Mouse (Mus musculus) natural killer cell, adult 2 months (primary cell): ENCODE results near the gene Brd4.

Source experiments
- DNase-seq, 2 experiments: peaks; one replicate each; pipeline ENCODE4 v3.0.0; 2022; ENCODE audit warnings: low spot score in 2 of 2

The Brd4 gene

GRCm38 (mm10) chr17:32280575-32280974, 3.9 kb downstream of the Brd4 start:
- no peak for DNase-seq

GRCm38 (mm10) chr17:32277201-32277600, 7.3 kb downstream of the Brd4 start:
- DNase-seq = no peak

GRCm38 (mm10) chr17:32275568-32275967, 9.0 kb downstream of the Brd4 start:
- DNase-seq = no peak

GRCm38 (mm10) chr17:32269151-32269550, 15.4 kb downstream of the Brd4 start:
- no peak for DNase-seq

DNA sequence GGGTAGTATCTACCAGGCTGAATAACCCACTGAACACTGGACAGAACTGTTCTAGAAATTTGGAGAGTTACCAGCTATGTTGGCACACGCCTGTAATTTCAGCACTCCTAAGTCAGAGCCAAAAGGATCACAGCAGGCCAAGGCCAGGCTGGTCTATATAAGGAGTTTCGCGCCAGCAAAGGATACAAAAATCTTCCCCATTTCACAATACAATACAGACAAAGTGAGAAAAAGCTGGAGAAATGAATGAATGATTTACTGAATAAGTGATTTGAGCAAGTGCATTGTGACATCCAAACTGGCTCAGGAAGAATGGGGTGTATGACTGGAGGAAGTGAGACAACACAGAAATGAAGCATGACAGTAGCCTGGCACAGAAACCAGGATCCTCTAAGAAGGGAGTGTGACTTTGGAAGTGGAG, 16.0 kb downstream of the Brd4 start:
- no peak for DNase-seq

DNA sequence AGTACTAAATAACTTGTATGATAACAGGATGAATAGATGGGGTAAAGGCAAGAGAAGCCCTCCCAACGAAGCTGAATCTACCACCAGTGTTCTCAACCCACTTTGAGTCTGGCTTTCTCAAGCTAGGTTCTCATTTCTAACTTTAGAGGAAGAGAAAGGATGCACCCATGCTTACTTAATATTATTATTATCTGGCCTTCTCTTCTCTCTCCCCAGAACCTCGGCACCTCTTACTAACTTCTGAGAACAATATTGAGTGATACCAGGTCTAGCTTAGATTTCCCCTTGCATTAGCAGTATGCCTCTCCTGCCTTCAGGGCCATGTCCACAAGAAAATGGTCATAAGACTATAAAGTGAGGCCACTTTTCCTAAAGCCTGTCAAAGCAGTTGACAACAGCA, 16.4 kb downstream of the Brd4 start:
- no peak for DNase-seq

GRCm38 (mm10) chr17:32267617-32268016, 16.9 kb downstream of the Brd4 start:
- DNase-seq = no peak

GRCm38 (mm10) chr17:32263672-32264071, 20.9 kb downstream of the Brd4 start:
- no peak for DNase-seq

DNA sequence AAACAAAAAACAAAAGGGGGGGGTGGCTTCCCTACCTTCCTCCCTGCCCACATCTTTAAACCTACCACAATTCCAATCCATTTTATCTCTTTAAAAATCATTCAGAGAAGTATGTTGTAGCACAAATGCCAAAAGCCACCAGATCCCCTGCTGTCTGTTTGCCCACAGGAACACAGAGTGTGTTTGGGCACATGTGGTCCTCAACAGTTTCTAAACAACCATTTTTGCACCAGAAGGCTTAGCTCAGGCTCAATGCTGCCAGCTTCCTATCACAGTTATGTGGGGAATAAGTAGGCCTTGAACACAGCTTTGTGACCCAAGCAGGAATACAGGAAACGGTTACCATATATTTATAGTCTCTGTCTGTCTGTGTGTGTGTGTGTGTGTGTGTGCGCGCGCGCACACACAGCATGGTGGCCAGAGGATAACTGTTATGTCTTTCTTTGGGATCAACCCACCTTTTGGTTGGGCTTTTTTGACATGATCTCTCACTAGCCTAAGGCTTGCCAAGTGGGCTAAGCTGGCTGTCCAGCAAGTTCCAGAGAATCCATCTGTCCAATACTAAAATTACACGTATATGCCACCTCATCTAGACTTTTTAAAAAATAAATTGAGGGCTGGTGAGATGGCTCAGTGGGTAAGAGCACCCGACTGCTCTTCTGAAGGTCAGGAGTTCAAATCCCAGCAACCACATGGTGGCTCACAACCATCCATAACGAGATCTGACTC, 21.5 kb downstream of the Brd4 start:
- no peak for DNase-seq

- DNase-seq = no peak
These were observed 25.7 kb downstream of the Brd4 start for GRCm38 (mm10) chr17:32258869-32259268.

- no peak for DNase-seq
These were observed 26.6 kb downstream of the Brd4 start for GRCm38 (mm10) chr17:32257944-32258343.

GRCm38 (mm10) chr17:32257452-32257851, 27.1 kb downstream of the Brd4 start:
- no peak for DNase-seq

- DNase-seq = no peak
These were observed 27.6 kb downstream of the Brd4 start for GRCm38 (mm10) chr17:32256896-32257295.

DNA sequence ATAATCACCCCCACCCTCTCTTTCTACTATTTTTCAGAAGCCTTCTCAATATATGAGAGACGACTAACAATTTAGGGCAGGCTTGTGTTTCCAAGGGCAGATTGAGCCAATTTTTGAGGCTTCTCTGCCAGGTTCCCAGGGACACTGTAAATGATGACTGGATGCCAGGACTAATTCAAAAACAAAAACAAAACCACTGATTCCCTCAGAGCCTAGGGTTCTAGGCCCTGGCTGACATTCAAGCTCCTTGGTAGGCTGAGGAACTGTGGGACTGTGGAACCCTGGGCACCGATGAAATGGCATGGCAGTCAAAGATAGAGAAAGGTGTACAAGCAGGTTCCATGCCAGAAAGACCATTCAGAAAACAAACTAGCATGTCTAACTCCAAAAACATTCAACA, 31.3 kb downstream of the Brd4 start:
- no peak for DNase-seq

GRCm38 (mm10) chr17:32251827-32252470, 32.6 kb downstream of the Brd4 start:
- DNase-seq = no peak

DNA sequence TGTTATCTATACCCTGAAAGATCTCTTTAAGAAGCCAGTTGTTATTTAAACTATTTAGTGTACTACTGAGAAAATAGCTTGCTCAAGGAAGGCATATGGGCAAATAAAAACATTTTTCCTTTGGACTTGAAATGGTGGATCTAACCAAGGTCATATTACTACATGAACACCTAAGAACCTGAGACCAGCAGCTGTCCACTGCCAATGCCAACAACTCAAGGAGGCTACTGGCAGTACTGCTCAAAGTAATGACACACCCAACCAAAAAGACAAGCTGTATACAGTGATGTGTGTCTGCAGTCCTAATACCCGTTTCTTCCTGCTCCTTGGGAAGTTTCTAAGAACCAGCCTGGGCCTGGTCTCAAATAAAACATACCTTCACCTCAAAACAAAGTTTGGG, 34.5 kb downstream of the Brd4 start:
- no peak for DNase-seq

DNA sequence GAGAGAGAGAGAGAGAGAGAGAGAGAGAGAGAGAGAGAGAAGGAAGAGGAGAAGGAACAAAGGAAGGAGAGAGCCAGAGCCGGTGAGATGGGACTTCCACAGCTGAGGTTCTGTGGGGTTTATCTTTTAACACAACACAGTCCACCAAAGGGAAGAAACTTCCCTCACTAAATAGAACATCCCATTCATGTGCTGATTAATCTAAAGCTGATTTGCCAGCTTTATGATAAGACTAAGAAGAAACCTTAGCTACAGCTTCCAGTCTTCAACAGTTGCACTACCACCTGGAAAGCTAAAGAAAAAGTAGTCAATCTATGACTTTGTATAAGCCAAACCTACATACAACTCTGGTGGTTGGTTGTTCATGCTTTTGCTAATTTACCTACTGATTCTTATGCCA, 36.3 kb downstream of the Brd4 start:
- no peak for DNase-seq

DNA sequence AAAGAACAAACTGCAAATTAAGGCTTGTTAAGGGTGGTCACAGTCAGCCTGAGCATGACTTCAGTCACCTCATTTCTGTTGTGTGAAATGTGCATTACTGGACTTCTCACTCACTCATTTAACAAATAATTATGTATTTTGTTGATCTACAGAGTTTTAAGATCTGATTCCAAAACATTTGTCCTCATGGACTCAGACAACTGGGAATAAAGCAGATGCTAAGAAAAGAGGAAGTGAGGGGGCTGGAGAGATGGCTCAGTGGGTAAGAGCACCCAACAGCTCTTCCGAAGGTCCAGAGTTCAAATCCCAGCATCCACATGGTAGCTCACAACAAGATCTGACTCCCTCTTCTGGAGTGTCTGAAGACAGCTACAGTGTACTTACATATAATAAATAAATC, 36.9 kb downstream of the Brd4 start:
- DNase-seq = no peak

- DNase-seq = no peak
These were observed 38.4 kb downstream of the Brd4 start for GRCm38 (mm10) chr17:32246117-32246516.

- DNase-seq = peak; percentile 17 to 20
These were observed 43.5 kb downstream of the Brd4 start for GRCm38 (mm10) chr17:32240881-32241531.

DNA sequence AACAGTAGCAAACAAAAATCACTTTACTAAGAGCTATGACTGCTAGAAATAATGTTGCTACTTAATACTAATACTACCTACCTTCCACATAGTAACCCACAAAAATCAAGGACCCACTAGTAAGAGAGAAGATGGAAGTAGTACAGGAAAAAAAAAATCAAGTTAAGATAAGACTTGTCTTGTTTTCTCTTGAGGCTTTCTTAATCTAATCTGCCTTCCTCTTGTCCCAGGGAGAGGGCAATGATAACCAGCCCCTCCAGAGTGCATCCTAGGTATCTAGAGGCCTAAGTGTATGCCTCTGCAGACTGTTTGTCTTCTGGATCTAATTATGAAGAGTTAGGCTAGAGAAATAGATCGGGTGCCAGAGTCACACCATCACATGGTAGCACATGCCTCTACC, 45.9 kb downstream of the Brd4 start:
- no peak for DNase-seq

DNA sequence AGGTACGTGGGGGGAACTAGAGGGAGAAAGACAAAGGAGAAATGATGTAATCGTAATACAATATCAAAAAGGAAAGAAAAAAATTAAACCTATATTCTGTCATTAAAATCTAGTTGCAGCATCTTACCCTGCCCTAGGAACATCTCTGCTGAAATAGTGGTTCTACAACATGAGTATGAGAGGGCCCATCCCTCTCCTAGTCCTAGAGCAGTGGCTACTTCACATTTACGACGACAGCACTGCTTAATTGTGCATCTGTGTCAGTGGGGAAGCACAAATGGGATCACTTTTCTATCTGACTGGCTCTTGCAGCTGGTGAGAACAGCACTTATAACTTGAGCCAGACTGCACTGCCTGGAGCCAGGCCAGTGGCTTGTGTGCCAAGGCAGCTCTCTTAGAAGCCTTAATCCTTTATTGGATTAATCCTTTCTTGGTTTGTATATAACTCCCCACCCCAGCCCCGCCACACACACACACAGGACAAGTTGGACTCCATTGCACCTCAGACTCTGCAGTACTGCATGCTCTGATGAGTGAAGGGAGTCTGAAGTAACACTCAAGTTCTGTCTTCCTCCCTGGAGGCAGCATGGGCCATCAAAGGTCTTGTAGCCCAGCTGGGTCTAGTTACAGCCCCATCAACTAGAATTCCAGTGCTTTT, 48.9 kb downstream of the Brd4 start:
- DNase-seq = no peak

DNA sequence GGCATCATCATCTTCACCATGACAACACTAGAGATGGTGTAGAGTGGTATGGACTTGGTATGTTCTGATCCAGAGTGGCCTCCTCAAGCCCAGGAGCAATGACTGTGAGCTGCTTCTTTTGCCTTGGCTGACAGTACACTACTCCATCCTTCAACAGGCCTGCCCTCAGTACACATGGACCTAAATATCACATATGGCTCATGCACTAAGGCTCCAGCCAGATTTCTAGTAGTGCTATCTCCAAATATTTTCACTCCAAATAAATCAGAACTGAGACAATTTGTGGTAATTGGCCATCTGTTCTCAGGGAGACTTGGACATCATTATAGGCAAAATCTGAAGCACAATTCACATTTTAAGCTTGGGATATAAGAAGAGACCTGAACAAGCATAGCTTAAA, 51.3 kb downstream of the Brd4 start:
- no peak for DNase-seq
